In the genomic region with DNA sequence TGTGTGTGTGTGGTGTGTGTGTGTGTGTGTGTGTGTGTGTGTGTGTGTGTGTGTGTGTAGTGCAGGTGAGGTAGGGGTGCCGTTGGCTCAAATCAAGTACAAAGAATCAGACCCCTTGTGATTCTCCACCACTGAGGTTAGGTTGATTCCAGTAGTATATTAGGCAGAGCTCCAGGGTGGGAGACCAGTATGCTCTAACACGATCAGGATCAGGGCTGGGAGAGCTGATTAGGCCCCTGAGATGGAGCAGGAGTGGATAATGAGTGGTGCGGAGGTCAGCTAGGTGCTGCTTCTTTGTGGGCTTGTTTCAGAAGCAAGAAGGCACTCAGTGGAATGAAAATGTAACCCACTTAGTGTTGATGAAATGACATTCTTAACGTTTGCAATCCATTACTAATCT, we compare ENCODE assay signal across 13 mouse cellular contexts. TPM values are rescaled to one million over a fixed set of nuclear protein-coding genes. Genes with fewer than 3 reads are reported as not detected.
"Had no signal": no experiment of that assay in that cellular context is flagged by ENCODE, and none has a peak within 500 bp of the region (broad histone marks: within the 10 kb centered on the region; RNA-seq: fewer than 3 reads in every experiment).

No protein-coding gene starts in this region.

- DNase-seq: kidney, adult 2 months; kidney, postnatal 14 days; lung, adult 2 months; lung, postnatal 36 days; thymus, postnatal 4 days had no signal

- H3K27me3 ChIP-seq: kidney, embryonic 15.5 days; liver, embryonic 15.5 days had no signal

- H3K9ac ChIP-seq: kidney, embryonic 15.5 days; liver, embryonic 15.5 days had no signal

- H3K36me3 ChIP-seq: kidney, embryonic 15.5 days; limb, embryonic 10.5 days; liver, embryonic 15.5 days had no signal

- H3K27ac ChIP-seq: kidney, embryonic 15.5 days; left cerebral cortex, adult 2 months; limb, embryonic 10.5 days; liver, embryonic 15.5 days; stomach, postnatal 0 days had no signal

- H3K4me2 ChIP-seq: kidney, embryonic 15.5 days; liver, embryonic 11.5 days; liver, embryonic 15.5 days had no signal

- H3K4me1 ChIP-seq: kidney, embryonic 15.5 days; limb, embryonic 10.5 days; liver, embryonic 15.5 days had no signal

- H3K4me3 ChIP-seq: kidney, embryonic 15.5 days; left cerebral cortex, adult 2 months; limb, embryonic 10.5 days; liver, embryonic 15.5 days had no signal

- ATAC-seq: lung, postnatal 0 days had no signal

- H3K9me3 ChIP-seq: kidney, embryonic 15.5 days; limb, embryonic 10.5 days; liver, embryonic 15.5 days had no signal

RNA-seq across cellular contexts. Expression of a gene that starts 28.6 kb away (rescaled TPM):
- total RNA-seq: megakaryocyte progenitor cell, adult 5-6 weeks had no signal

RNA-seq across cellular contexts. Expression of a gene that starts 34.6 kb away (rescaled TPM):
- total RNA-seq: megakaryocyte progenitor cell, adult 5-6 weeks had no signal
